Mouse (Mus musculus) cerebellum, adult 2 months (tissue): ENCODE measurements around the gene Cop1.

Source experiments
- CTCF ChIP-seq: fragments of 200-500 bp; IDR thresholded peaks from 2 replicates; pipeline ENCODE4 v1.5.1; 2011; ENCODE audit warnings: low read depth, mild to moderate bottlenecking, control low read depth, low read length, moderate library complexity, borderline replicate concordance; ENCODE audit not compliant: insufficient read depth
- POLR2A ChIP-seq: fragments of 200-500 bp; IDR thresholded peaks from 2 replicates; pipeline ENCODE4 v1.6.1; 2011; ENCODE audit warnings: low read length, control low read depth, borderline replicate concordance; ENCODE audit not compliant: insufficient read depth

- TF ChIP-seq POLR2A (no peak), CTCF (no peak)
These were observed 18.2 kb downstream of the Cop1 start for GRCm38 (mm10) chr1:159250320-159250719.
